Mouse (Mus musculus): Measurements from ENCODE around the gene Ncstn. TPM values are rescaled to one million over a fixed set of nuclear protein-coding genes. Genes with fewer than 3 reads are reported as not detected.
A peak's percentile ranks its signal among the peaks of the same experiment; 100 is the strongest.

Gene Ncstn
- polyA plus RNA-seq, 1 experiment from 2014 or later = 106 TPM

DNA sequence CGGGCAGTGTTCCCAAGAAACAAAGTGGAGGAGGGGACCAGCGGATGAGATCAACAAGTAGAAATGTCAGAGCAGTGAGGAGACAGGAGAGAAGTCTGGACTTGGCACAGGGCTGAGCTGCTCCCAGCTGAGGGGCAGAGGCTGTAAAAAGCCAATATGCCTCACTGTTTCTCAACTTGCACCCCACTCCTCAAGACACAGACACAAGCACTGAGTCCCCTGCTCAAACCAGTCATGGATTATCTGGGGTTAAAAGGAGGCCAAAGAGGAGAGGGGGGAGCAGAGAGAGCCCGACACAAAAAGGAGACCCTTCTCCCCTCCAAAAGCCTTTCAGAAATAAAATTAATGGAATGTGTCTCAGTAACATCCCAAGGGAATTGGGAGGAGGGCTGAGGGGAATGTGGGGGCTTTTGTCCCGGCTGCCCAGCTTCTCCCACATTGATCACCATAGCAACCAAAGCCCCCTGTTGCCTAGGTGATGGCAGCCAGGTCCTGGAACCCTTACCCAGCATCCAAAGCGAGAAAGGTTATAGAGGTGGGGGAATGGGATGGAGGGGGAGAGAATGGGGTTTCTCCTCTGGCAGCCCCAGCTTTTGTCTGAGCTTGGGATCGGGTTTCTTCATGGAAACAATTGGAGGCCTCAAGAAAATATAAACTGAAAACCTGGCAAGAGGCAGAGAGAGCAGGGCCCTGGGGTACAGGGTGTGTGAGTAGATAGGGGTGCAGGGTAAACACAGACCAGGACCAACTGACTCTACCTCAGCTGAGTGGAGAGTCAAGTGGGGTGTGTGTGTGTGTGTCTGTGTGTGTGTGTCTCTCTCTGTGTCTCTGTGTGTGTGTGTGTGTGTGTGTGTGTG, 65.7 kb downstream of the Ncstn start:
- ATAC-seq (replicated peaks; ENCODE audit: extremely low read depth, insufficient read depth, low FRiP score) = no peak
- H3K27ac ChIP-seq (ENCODE audit: low read length) = peak overlapping the region; percentile 19; the same call in 1 of the 2 replicates

DNA sequence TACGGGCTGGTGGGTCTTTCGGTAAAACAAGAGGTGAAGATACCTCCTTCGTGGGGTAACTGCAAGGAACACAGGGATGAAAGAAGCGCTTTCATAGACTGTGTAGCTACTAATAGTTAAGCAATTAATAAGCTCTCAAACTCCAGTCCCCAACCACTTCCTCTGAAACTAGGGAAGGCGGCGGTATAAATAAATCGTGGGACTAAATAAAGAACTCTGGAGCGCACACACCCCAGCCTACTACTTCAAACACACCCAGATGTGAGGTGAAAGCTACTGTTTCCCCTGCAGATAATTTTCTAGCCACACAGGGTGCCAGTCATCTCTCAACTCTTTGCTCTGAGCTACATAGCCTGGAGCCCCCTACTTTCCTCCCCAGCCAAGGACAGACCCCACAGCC, 66.6 kb downstream of the Ncstn start:
- ATAC-seq (replicated peaks; ENCODE audit: extremely low read depth, insufficient read depth, low FRiP score) = no peak
- Histone ChIP-seq H3K27me3 (ENCODE audit: control insufficient read depth, insufficient read depth, low read length) (no peaks in the 10 kb centered on the region), H3K9me3 (replicated peaks; ENCODE audit: control insufficient read depth, low read length) (no peaks in the 10 kb centered on the region), H3K27ac (ENCODE audit: low read length) (peak overlapping the region; percentile 19), H3K9ac (ENCODE audit: low read length) (0 out of 2 replicates have a peak overlapping the region, but pooled peaks have one; percentile 0), H3K4me2 (ENCODE audit: low read depth, low read length) (peak overlapping the region; percentile 44), H3K4me1 (ENCODE audit: control insufficient read depth, insufficient read depth, low read length) (peaks cover 20% of the 10 kb centered on the region), H3K36me3 (ENCODE audit: control insufficient read depth, insufficient read depth) (0 out of 2 replicates have a peak, but pooled peaks cover 7% of the 10 kb centered on the region), H3K4me3 (ENCODE audit: low read length) (no peak overlapping the region)
- WGBS = 51% methylated on average over 8 of the region's 8 CpGs

More for the DNA sequence above, 65.7 kb downstream of the Ncstn start:
- Histone ChIP-seq H3K9me3 (replicated peaks; ENCODE audit: control insufficient read depth, low read length) (no peaks in the 10 kb centered on the region), H3K4me3 (ENCODE audit: low read length) (no peak overlapping the region), H3K27me3 (ENCODE audit: control insufficient read depth, insufficient read depth, low read length) (no peaks in the 10 kb centered on the region), H3K36me3 (ENCODE audit: control insufficient read depth, insufficient read depth) (0 out of 2 replicates have a peak, but pooled peaks cover 4% of the 10 kb centered on the region), H3K4me1 (ENCODE audit: control insufficient read depth, insufficient read depth, low read length) (peaks cover 20% of the 10 kb centered on the region), H3K9ac (ENCODE audit: low read length) (no peak overlapping the region), H3K4me2 (ENCODE audit: low read depth, low read length) (peak overlapping the region; percentile 44)
- 50% methylated on average over 6 of the region's 6 CpGs for WGBS

Other genes starting within 250 kb of the Ncstn start
- gene Cd84, start 243.1 kb downstream of the Ncstn start, polyA plus RNA-seq (2015; fragmentation: Nextera tagmentation; extraction: Ambion mirVana) = 2.0 and 2.6 TPM in 2 replicates
- not detected in 2 replicates for gene Gm10521, start 187.1 kb downstream of the Ncstn start, polyA plus RNA-seq (2015; fragmentation: Nextera tagmentation; extraction: Ambion mirVana)
- 7.8 and 22.2 TPM in 2 replicates for gene Slamf6, start 165.3 kb downstream of the Ncstn start, polyA plus RNA-seq (2015; fragmentation: Nextera tagmentation; extraction: Ambion mirVana)
- gene Vangl2, start 54.4 kb downstream of the Ncstn start, polyA plus RNA-seq (2015; fragmentation: Nextera tagmentation; extraction: Ambion mirVana) = 7.3 and 7.5 TPM in 2 replicates
- not detected in 2 replicates for gene Nhlh1, start 25.2 kb downstream of the Ncstn start, polyA plus RNA-seq (2015; fragmentation: Nextera tagmentation; extraction: Ambion mirVana)
- 170 and 179 TPM in 2 replicates for gene Copa, start 266 bp downstream of the Ncstn start, polyA plus RNA-seq (2015; fragmentation: Nextera tagmentation; extraction: Ambion mirVana)
- gene Pex19, start 44.0 kb upstream of the Ncstn start, polyA plus RNA-seq (2015; fragmentation: Nextera tagmentation; extraction: Ambion mirVana) = 130 and 135 TPM in 2 replicates
- 117 and 129 TPM in 2 replicates for gene Dcaf8, start 65.3 kb upstream of the Ncstn start, polyA plus RNA-seq (2015; fragmentation: Nextera tagmentation; extraction: Ambion mirVana)
- gene Pea15a, start 124.0 kb upstream of the Ncstn start, polyA plus RNA-seq (2015; fragmentation: Nextera tagmentation; extraction: Ambion mirVana) = 181 and 193 TPM in 2 replicates
- 106 and 108 TPM in 2 replicates for gene Casq1, start 137.1 kb upstream of the Ncstn start, polyA plus RNA-seq (2015; fragmentation: Nextera tagmentation; extraction: Ambion mirVana)
- gene Atp1a4, start 175.6 kb upstream of the Ncstn start, polyA plus RNA-seq (2015; fragmentation: Nextera tagmentation; extraction: Ambion mirVana) = 0.16 and 0.17 TPM in 2 replicates
- gene Igsf8, start 178.8 kb upstream of the Ncstn start, polyA plus RNA-seq (2015; fragmentation: Nextera tagmentation; extraction: Ambion mirVana) = 25.3 and 30.6 TPM in 2 replicates
- 18.7 and 20.7 TPM in 2 replicates for gene Atp1a2, start 215.3 kb upstream of the Ncstn start, polyA plus RNA-seq (2015; fragmentation: Nextera tagmentation; extraction: Ambion mirVana)
- not detected in 2 replicates for gene Kcnj9, start 246.5 kb upstream of the Ncstn start, polyA plus RNA-seq (2015; fragmentation: Nextera tagmentation; extraction: Ambion mirVana)